Mouse (Mus musculus): ENCODE data around the gene Magi2. TPM values are rescaled to one million over a fixed set of nuclear protein-coding genes. Genes with fewer than 3 reads are reported as not detected.
A peak's percentile ranks its signal among the peaks of the same experiment; 100 is the strongest.
"Not testable (repeated sequence)": the region's sequence is repeated elsewhere in the genome, so short reads cannot be mapped to it uniquely, and the experiment has no call there.

The Magi2 gene
- polyA plus RNA-seq, 1 experiment from 2014 or later, result 2.4 TPM

- in situ Hi-C loops (cut with MboI; ENCODE audit: low pct_unique_long_range_greater_than_20kb), result loop anchor here (5.0 to 10.0 kb wide), 3 partner anchors 181 to 1179 kb away; partner anchors contain the start of genes Phtf2 and Tmem60
- CTCF ChIA-PET, result interaction anchor here (0.7 to 1.5 kb wide), 6 partner anchors 12 to 265 kb away, joined by 3 to 4 read pairs (median 3); no protein-coding TSS in a partner anchor
- H3K27me3 ChIP-seq, result no peaks in the 10 kb centered on the region
- peak; percentile 2 for TF ChIP-seq CTCF (IDR thresholded peaks at IDR 0.05)
- ATAC-seq (no peak), DNase-seq (ENCODE audit: low read depth, low spot score) (no peak)
- POLR2A ChIA-PET, result interaction anchor here (0.8 kb wide), 1 partner anchor 233 kb away, joined by 3 read pairs; no protein-coding TSS in a partner anchor
Observed at GRCm38 (mm10) chr5:20703304-20703700, 1476.5 kb downstream of the Magi2 start.

- DNase-seq (ENCODE audit: low read depth, low spot score) (no peak), ATAC-seq (no peak)
- in situ Hi-C loops (cut with MboI; ENCODE audit: low pct_unique_long_range_greater_than_20kb), result loop anchor here (5.0 to 10.0 kb wide), 3 partner anchors 181 to 1179 kb away; partner anchors contain the start of genes Phtf2 and Tmem60
- ChIA-PET POLR2A (no interaction called here), CTCF (no interaction called here)
- TF ChIP-seq CTCF (IDR thresholded peaks at IDR 0.05), result no peak
- no peaks in the 10 kb centered on the region for H3K27me3 ChIP-seq
Observed at GRCm38 (mm10) chr5:20703971-20704575, 1477.2 kb downstream of the Magi2 start.

GRCm38 (mm10) chr5:20704886-20705285 is 1478.0 kb downstream of the Magi2 start:
- ATAC-seq, result no peak
- in situ Hi-C loops (cut with MboI; ENCODE audit: low pct_unique_long_range_greater_than_20kb), result loop anchor here (5.0 to 10.0 kb wide), 3 partner anchors 180 to 1180 kb away; partner anchors contain the start of genes Phtf2 and Tmem60
- no peak for TF ChIP-seq CTCF (IDR thresholded peaks at IDR 0.05)
- ChIA-PET POLR2A (no interaction called here), CTCF (no interaction called here)
- DNase-seq (ENCODE audit: low read depth, low spot score), result no peak
- H3K27me3 ChIP-seq, result no peaks in the 10 kb centered on the region

GRCm38 (mm10) chr5:20706322-20707282 is 1479.8 kb downstream of the Magi2 start:
- DNase-seq (ENCODE audit: low read depth, low spot score); H3K27me3 ChIP-seq; ATAC-seq; POLR2A ChIA-PET: not testable (repeated sequence)
- CTCF ChIA-PET, result interaction anchor here (0.6 kb wide), 1 partner anchor 53 kb away, joined by 3 read pairs; no protein-coding TSS in a partner anchor
- in situ Hi-C loops (cut with MboI; ENCODE audit: low pct_unique_long_range_greater_than_20kb), result loop anchor here (10.0 kb wide), 2 partner anchors 178 to 1182 kb away; partner anchors contain the start of genes Phtf2 and Tmem60

- POLR2A ChIA-PET; ATAC-seq; DNase-seq (ENCODE audit: low read depth, low spot score); in situ Hi-C loops (cut with MboI; ENCODE audit: low pct_unique_long_range_greater_than_20kb); H3K27me3 ChIP-seq: not testable (repeated sequence)
- CTCF ChIA-PET, result interaction anchor here (1.6 kb wide), 1 partner anchor 11 kb away, joined by 3 read pairs; no protein-coding TSS in a partner anchor
Observed at GRCm38 (mm10) chr5:20710845-20711244, 1484.0 kb downstream of the Magi2 start.

- ATAC-seq, result peak; percentile 94
- in situ Hi-C loops (cut with MboI; ENCODE audit: low pct_unique_long_range_greater_than_20kb), result not testable (repeated sequence)
- CTCF ChIA-PET, result interaction anchor here (1.3 kb wide), 1 partner anchor 12 kb away, joined by 4 read pairs; no protein-coding TSS in a partner anchor
Observed at GRCm38 (mm10) chr5:20714619-20715018, 1487.8 kb downstream of the Magi2 start.

GRCm38 (mm10) chr5:20715980-20716379 is 1489.1 kb downstream of the Magi2 start:
- DNase-seq (ENCODE audit: low read depth, low spot score); in situ Hi-C loops (cut with MboI; ENCODE audit: low pct_unique_long_range_greater_than_20kb); POLR2A ChIA-PET: not testable (repeated sequence)

More at GRCm38 (mm10) chr5:20714619-20715018, 1487.8 kb downstream of the Magi2 start:
- DNase-seq (ENCODE audit: low read depth, low spot score); H3K27me3 ChIP-seq; POLR2A ChIA-PET: not testable (repeated sequence)

GRCm38 (mm10) chr5:20720201-20720900 is 1493.5 kb downstream of the Magi2 start:
- DNase-seq (ENCODE audit: low read depth, low spot score) (no peak), ATAC-seq (no peak)
- TF ChIP-seq CTCF (IDR thresholded peaks at IDR 0.05), result no peak
- no peaks in the 10 kb centered on the region for H3K27me3 ChIP-seq
- CTCF ChIA-PET, result no interaction called here
- in situ Hi-C loops (cut with MboI; ENCODE audit: low pct_unique_long_range_greater_than_20kb), result no loop called here
- POLR2A ChIA-PET, result no interaction called here

More at GRCm38 (mm10) chr5:20715980-20716379, 1489.1 kb downstream of the Magi2 start:
- ATAC-seq, H3K27me3 ChIP-seq: not testable (repeated sequence)
- CTCF ChIA-PET, result interaction anchor here (0.7 to 1.3 kb wide), 2 partner anchors 9 to 13 kb away, joined by 3 to 4 read pairs; no protein-coding TSS in a partner anchor

- in situ Hi-C loops (cut with MboI; ENCODE audit: low pct_unique_long_range_greater_than_20kb); H3K27me3 ChIP-seq; ATAC-seq; POLR2A ChIA-PET; DNase-seq (ENCODE audit: low read depth, low spot score); CTCF ChIA-PET: not testable (repeated sequence)
Observed at GRCm38 (mm10) chr5:20723226-20723625, 1496.4 kb downstream of the Magi2 start.

GRCm38 (mm10) chr5:20738795-20739194 is 1512.0 kb downstream of the Magi2 start:
- in situ Hi-C loops (cut with MboI; ENCODE audit: low pct_unique_long_range_greater_than_20kb), result no loop called here
- H3K27me3 ChIP-seq, result no peaks in the 10 kb centered on the region
- CTCF ChIA-PET, result no interaction called here
- POLR2A ChIA-PET, result no interaction called here
- DNase-seq (ENCODE audit: low read depth, low spot score) (no peak), ATAC-seq (no peak)
- TF ChIP-seq CTCF (IDR thresholded peaks at IDR 0.05), result no peak

Data from Patski (cell line).